Mouse (Mus musculus) brain, adult 2 months (tissue): ENCODE results near the gene Ccnjl.
A peak's percentile ranks its signal among the peaks of the same experiment; 100 is the strongest.

ENCODE experiments used
- DNase-seq: peaks from one replicate; pipeline ENCODE4 v3.0.0; 2011; ENCODE audit warnings: low read depth, low spot score

Ccnjl gene

GRCm38 (mm10) chr11:43528683-43529499 is at the start of gene Ccnjl:
Gene Ccnjl (plus strand): TSS chr11:43528784.
- DNase-seq = peak; percentile 65

GRCm38 (mm10) chr11:43479376-43479775 is 49.2 kb upstream of the Ccnjl start:
- no peak for DNase-seq

GRCm38 (mm10) chr11:43480561-43480960 is 48.0 kb upstream of the Ccnjl start:
- no peak for DNase-seq

GRCm38 (mm10) chr11:43481672-43482522 is 46.7 kb upstream of the Ccnjl start:
- DNase-seq = no peak

- peak; percentile 40 for DNase-seq
These were observed 45.3 kb upstream of the Ccnjl start for GRCm38 (mm10) chr11:43483122-43483792.

GRCm38 (mm10) chr11:43484057-43484456 is 44.5 kb upstream of the Ccnjl start:
- DNase-seq = no peak

GRCm38 (mm10) chr11:43484652-43485051 is 43.9 kb upstream of the Ccnjl start:
- DNase-seq = no peak

- DNase-seq = no peak
These were observed 42.7 kb upstream of the Ccnjl start for GRCm38 (mm10) chr11:43485855-43486254.

- peak; percentile 70 for DNase-seq
These were observed 35.9 kb upstream of the Ccnjl start for GRCm38 (mm10) chr11:43492663-43493062.

- DNase-seq = peak; percentile 91
These were observed 34.7 kb upstream of the Ccnjl start for GRCm38 (mm10) chr11:43493815-43494409.

GRCm38 (mm10) chr11:43495037-43495436 is 33.5 kb upstream of the Ccnjl start:
- DNase-seq = no peak

GRCm38 (mm10) chr11:43495532-43495931 is 33.1 kb upstream of the Ccnjl start:
- DNase-seq = peak; percentile 90

- peak; percentile 46 for DNase-seq
These were observed 27.3 kb upstream of the Ccnjl start for GRCm38 (mm10) chr11:43501256-43501655.

GRCm38 (mm10) chr11:43505188-43505587 is 23.4 kb upstream of the Ccnjl start:
- peak; percentile 35 for DNase-seq

GRCm38 (mm10) chr11:43507976-43508375 is 20.6 kb upstream of the Ccnjl start:
- DNase-seq = peak; percentile 70

- DNase-seq = no peak
These were observed 18.7 kb upstream of the Ccnjl start for GRCm38 (mm10) chr11:43509878-43510277.

- DNase-seq = no peak
These were observed 15.9 kb upstream of the Ccnjl start for GRCm38 (mm10) chr11:43512661-43513190.

GRCm38 (mm10) chr11:43516344-43517021 is 12.1 kb upstream of the Ccnjl start:
- peak; percentile 60 for DNase-seq

- DNase-seq = peak; percentile 97
These were observed 10.9 kb upstream of the Ccnjl start for GRCm38 (mm10) chr11:43517641-43518040.

- DNase-seq = peak; percentile 36
These were observed 10.5 kb upstream of the Ccnjl start for GRCm38 (mm10) chr11:43518086-43518485.

GRCm38 (mm10) chr11:43518821-43519220 is 9.8 kb upstream of the Ccnjl start:
- DNase-seq = peak; percentile 90
